Mouse (Mus musculus) midbrain, embryonic 13.5 days (tissue): ENCODE results near the gene Cracr2a. TPM values are rescaled to one million over a fixed set of nuclear protein-coding genes. Genes with fewer than 3 reads are reported as not detected.
A peak's percentile ranks its signal among the peaks of the same experiment; 100 is the strongest.

Source experiments
- ATAC-seq: fragments of 200-750 bp; cut with Nextera tagmentation; 2 replicates; pipeline ENCODE4 v1.8.0; 2017; ENCODE audit warnings: mild to moderate bottlenecking, moderate TSS enrichment, moderate library complexity
- H3K27ac ChIP-seq: fragments of 300-500 bp; sonication (generic); 2 replicates; pipeline ENCODE4 v1.5.1; 2015; ENCODE audit warnings: inconsistent platforms, mild to moderate bottlenecking, moderate library complexity
- H3K27me3 ChIP-seq: fragments of 300-500 bp; sonication (generic); 2 replicates; pipeline ENCODE4 v1.6.1; 2015; ENCODE audit warnings: mild to moderate bottlenecking, inconsistent platforms
- H3K36me3 ChIP-seq: fragments of 300-500 bp; sonication (generic); 2 replicates; pipeline ENCODE4 v1.6.1; 2015; ENCODE audit warnings: mild to moderate bottlenecking, inconsistent platforms
- H3K4me1 ChIP-seq: fragments of 300-500 bp; sonication (generic); replicated peaks from 2 replicates; pipeline ENCODE4 v1.6.1; 2015; ENCODE audit warnings: inconsistent platforms
- H3K4me2 ChIP-seq: fragments of 300-500 bp; sonication (generic); replicated peaks from 2 replicates; pipeline ENCODE4 v1.6.1; 2015; ENCODE audit warnings: moderate library complexity, mild to moderate bottlenecking, inconsistent platforms
- H3K4me3 ChIP-seq: fragments of 300-500 bp; sonication (generic); replicated peaks from 2 replicates; pipeline ENCODE4 v1.5.1; 2015; ENCODE audit warnings: mild to moderate bottlenecking, inconsistent platforms
- H3K9ac ChIP-seq: fragments of 300-500 bp; sonication (generic); replicated peaks from 2 replicates; pipeline ENCODE4 v1.6.1; 2015; ENCODE audit warnings: mild to moderate bottlenecking, inconsistent platforms
- H3K9me3 ChIP-seq: fragments of 300-500 bp; sonication (generic); 2 replicates; pipeline ENCODE4 v1.6.1; 2016; ENCODE audit warnings: mild to moderate bottlenecking, inconsistent platforms
- WGBS: fragments of 180-500 bp; shearing (Covaris S2); methylation state at CpG from one replicate; pipeline ENCODE4 v1.1.7; 2015; 5-methylcytosine and 5-hydroxymethylcytosine counted together
- polyA plus RNA-seq: library from polyadenylated mRNA; unstranded; fragments of >200 nt; fragmentation: Nextera tagmentation; extraction: Ambion mirVana; gene quantifications from 2 replicates; pipeline ENCODE4 v1.2.1, GENCODE M21; 2015

Cracr2a gene
- polyA plus RNA-seq, 1 experiment from 2014 or later, result 0.24 TPM

GRCm38 (mm10) chr6:127641077-127641801, 80.1 kb downstream of the Cracr2a start:
- H3K27me3 ChIP-seq, result no peaks in the 10 kb centered on the region
- no peaks in the 10 kb centered on the region for H3K36me3 ChIP-seq
- H3K9ac ChIP-seq, result no peak overlapping the region
- 79% methylated on average over 8 of the region's 8 CpGs for WGBS
- no peak overlapping the region for H3K4me2 ChIP-seq
- no peak overlapping the region for H3K4me3 ChIP-seq
- no peak overlapping the region for H3K27ac ChIP-seq
- H3K9me3 ChIP-seq, result no peaks in the 10 kb centered on the region
- 0 out of 2 replicates have a peak, but pooled peaks have one; percentile 37 for ATAC-seq
- H3K4me1 ChIP-seq, result 0 out of 2 replicates have a peak, but pooled peaks cover 8% of the 10 kb centered on the region

- 0 out of 2 replicates have a peak, but pooled peaks cover 3% of the 10 kb centered on the region for H3K4me1 ChIP-seq
- H3K4me3 ChIP-seq, result no peak overlapping the region
- no peak overlapping the region for H3K4me2 ChIP-seq
- H3K9me3 ChIP-seq, result peaks cover 9% of the 10 kb centered on the region; the same call in 1 of the 2 replicates
- no peak for ATAC-seq
- 24% methylated on average over 4 of the region's 4 CpGs for WGBS
- H3K36me3 ChIP-seq, result no peaks in the 10 kb centered on the region
- H3K9ac ChIP-seq, result no peak overlapping the region
- no peaks in the 10 kb centered on the region for H3K27me3 ChIP-seq
- no peak overlapping the region for H3K27ac ChIP-seq
Measured at GRCm38 (mm10) chr6:127655988-127656387, 94.8 kb downstream of the Cracr2a start.

- Histone ChIP-seq H3K9ac (no peak overlapping the region), H3K9me3 (peaks cover 9% of the 10 kb centered on the region; the same call in 1 of the 2 replicates), H3K4me1 (0 out of 2 replicates have a peak, but pooled peaks cover 3% of the 10 kb centered on the region), H3K27me3 (no peaks in the 10 kb centered on the region), H3K27ac (no peak overlapping the region), H3K36me3 (no peaks in the 10 kb centered on the region), H3K4me2 (no peak overlapping the region), H3K4me3 (no peak overlapping the region)
- ATAC-seq, result no peak
- 93% methylated on average over 11 of the region's 11 CpGs for WGBS
Measured at GRCm38 (mm10) chr6:127657152-127657551, 96.0 kb downstream of the Cracr2a start.

- Histone ChIP-seq H3K9ac (no peak overlapping the region), H3K27me3 (no peaks in the 10 kb centered on the region), H3K4me3 (no peak overlapping the region), H3K27ac (no peak overlapping the region), H3K36me3 (no peaks in the 10 kb centered on the region), H3K4me1 (0 out of 2 replicates have a peak, but pooled peaks cover 5% of the 10 kb centered on the region), H3K9me3 (no peaks in the 10 kb centered on the region), H3K4me2 (no peak overlapping the region)
- 80% methylated on average over 5 of the region's 5 CpGs for WGBS
- ATAC-seq, result no peak
Measured at GRCm38 (mm10) chr6:127659472-127659871, 98.3 kb downstream of the Cracr2a start.

GRCm38 (mm10) chr6:127659966-127660365, 98.8 kb downstream of the Cracr2a start:
- Histone ChIP-seq H3K27me3 (no peaks in the 10 kb centered on the region), H3K4me1 (0 out of 2 replicates have a peak, but pooled peaks cover 5% of the 10 kb centered on the region), H3K9me3 (no peaks in the 10 kb centered on the region), H3K4me3 (no peak overlapping the region), H3K4me2 (no peak overlapping the region), H3K36me3 (no peaks in the 10 kb centered on the region), H3K9ac (no peak overlapping the region), H3K27ac (no peak overlapping the region)
- 82% methylated on average over 4 of the region's 4 CpGs for WGBS
- no peak for ATAC-seq

GRCm38 (mm10) chr6:127661717-127662292, 100.7 kb downstream of the Cracr2a start:
- H3K4me1 ChIP-seq, result 0 out of 2 replicates have a peak, but pooled peaks cover 2% of the 10 kb centered on the region
- ATAC-seq, result no peak
- H3K27me3 ChIP-seq, result no peaks in the 10 kb centered on the region
- H3K9me3 ChIP-seq, result no peaks in the 10 kb centered on the region
- H3K4me2 ChIP-seq, result no peak overlapping the region
- H3K27ac ChIP-seq, result no peak overlapping the region
- no peaks in the 10 kb centered on the region for H3K36me3 ChIP-seq
- WGBS, result 90% methylated on average over 7 of the region's 7 CpGs
- H3K4me3 ChIP-seq, result no peak overlapping the region
- no peak overlapping the region for H3K9ac ChIP-seq

- no peaks in the 10 kb centered on the region for H3K9me3 ChIP-seq
- H3K27ac ChIP-seq, result no peak overlapping the region
- ATAC-seq, result no peak
- H3K4me2 ChIP-seq, result no peak overlapping the region
- H3K36me3 ChIP-seq, result no peaks in the 10 kb centered on the region
- 86% methylated on average over 7 of the region's 7 CpGs for WGBS
- H3K27me3 ChIP-seq, result no peaks in the 10 kb centered on the region; the same call in none of the 2 replicates
- H3K9ac ChIP-seq, result no peak overlapping the region
- H3K4me1 ChIP-seq, result 0 out of 2 replicates have a peak, but pooled peaks cover 2% of the 10 kb centered on the region
- H3K4me3 ChIP-seq, result no peak overlapping the region
Measured at GRCm38 (mm10) chr6:127663263-127663662, 102.1 kb downstream of the Cracr2a start.

GRCm38 (mm10) chr6:127669313-127669712, 108.2 kb downstream of the Cracr2a start:
- H3K27me3 ChIP-seq, result no peaks in the 10 kb centered on the region; the same call in none of the 2 replicates
- WGBS, result 57% methylated on average over 4 of the region's 4 CpGs
- H3K4me1 ChIP-seq, result peaks cover 7% of the 10 kb centered on the region; the same call in 1 of the 2 replicates
- no peak overlapping the region for H3K4me2 ChIP-seq
- no peaks in the 10 kb centered on the region for H3K36me3 ChIP-seq
- ATAC-seq, result no peak
- no peaks in the 10 kb centered on the region for H3K9me3 ChIP-seq
- H3K27ac ChIP-seq, result no peak overlapping the region; the same call in 1 of the 2 replicates
- no peak overlapping the region for H3K9ac ChIP-seq
- H3K4me3 ChIP-seq, result no peak overlapping the region

- Histone ChIP-seq H3K9me3 (no peaks in the 10 kb centered on the region), H3K4me3 (no peak overlapping the region), H3K36me3 (no peaks in the 10 kb centered on the region), H3K27me3 (no peaks in the 10 kb centered on the region; the same call in none of the 2 replicates), H3K27ac (no peak overlapping the region), H3K4me1 (peaks cover 7% of the 10 kb centered on the region; the same call in 1 of the 2 replicates), H3K9ac (no peak overlapping the region), H3K4me2 (no peak overlapping the region)
- WGBS, result 96% methylated on average over 4 of the region's 4 CpGs
- no peak for ATAC-seq
Measured at GRCm38 (mm10) chr6:127670031-127670430, 108.9 kb downstream of the Cracr2a start.

GRCm38 (mm10) chr6:127672071-127672470, 110.9 kb downstream of the Cracr2a start:
- H3K4me2 ChIP-seq, result no peak overlapping the region
- no peak for ATAC-seq
- 90% methylated on average over 7 of the region's 7 CpGs for WGBS
- peaks cover 7% of the 10 kb centered on the region; the same call in 1 of the 2 replicates for H3K4me1 ChIP-seq
- no peaks in the 10 kb centered on the region; the same call in none of the 2 replicates for H3K27me3 ChIP-seq
- no peaks in the 10 kb centered on the region for H3K36me3 ChIP-seq
- no peak overlapping the region for H3K4me3 ChIP-seq
- no peak overlapping the region for H3K9ac ChIP-seq
- no peak overlapping the region for H3K27ac ChIP-seq
- no peaks in the 10 kb centered on the region for H3K9me3 ChIP-seq

- no peaks in the 10 kb centered on the region for H3K27me3 ChIP-seq
- H3K4me2 ChIP-seq, result no peak overlapping the region
- ATAC-seq, result no peak
- no peaks in the 10 kb centered on the region for H3K36me3 ChIP-seq
- no peak overlapping the region for H3K9ac ChIP-seq
- no peaks in the 10 kb centered on the region for H3K9me3 ChIP-seq
- 58% methylated on average over 11 of the region's 11 CpGs for WGBS
- no peak overlapping the region for H3K4me3 ChIP-seq
- no peaks in the 10 kb centered on the region for H3K4me1 ChIP-seq
- H3K27ac ChIP-seq, result no peak overlapping the region
Measured at GRCm38 (mm10) chr6:127676866-127677265, 115.7 kb downstream of the Cracr2a start.

- no peaks in the 10 kb centered on the region for H3K9me3 ChIP-seq
- H3K9ac ChIP-seq, result no peak overlapping the region
- no peak overlapping the region for H3K4me2 ChIP-seq
- H3K4me1 ChIP-seq, result peaks cover 5% of the 10 kb centered on the region
- no peak overlapping the region for H3K27ac ChIP-seq
- no peaks in the 10 kb centered on the region for H3K27me3 ChIP-seq
- H3K4me3 ChIP-seq, result no peak overlapping the region
- no peak for ATAC-seq
- 85% methylated on average over 9 of the region's 9 CpGs for WGBS
- H3K36me3 ChIP-seq, result no peaks in the 10 kb centered on the region
Measured at GRCm38 (mm10) chr6:127678320-127678719, 117.2 kb downstream of the Cracr2a start.
